Mouse (Mus musculus) ES-Bruce4 (cell line): Measurements from ENCODE around the gene Acbd6.

Experiments used
- EP300 ChIP-seq: IDR thresholded peaks from 2 replicates; pipeline ENCODE4 v1.6.1; 2011; ENCODE audit warnings: low read depth, low read length; ENCODE audit not compliant: insufficient read depth
- POLR2A ChIP-seq: IDR thresholded peaks from one replicate; pipeline ENCODE4 v1.8.1; 2011; ENCODE audit warnings: low read length; ENCODE audit not compliant: insufficient read depth

- no peak for TF ChIP-seq POLR2A
- TF ChIP-seq EP300: no peak
Observed at GRCm38 (mm10) chr1:155729113-155729795, 171.3 kb downstream of the Acbd6 start.
